Mouse (Mus musculus): Measurements from ENCODE around the gene Methig1. TPM values are rescaled to one million over a fixed set of nuclear protein-coding genes. Genes with fewer than 3 reads are reported as not detected.

Methig1 gene
- polyA plus RNA-seq, 1 experiment from 2014 or later = not detected

DNA sequence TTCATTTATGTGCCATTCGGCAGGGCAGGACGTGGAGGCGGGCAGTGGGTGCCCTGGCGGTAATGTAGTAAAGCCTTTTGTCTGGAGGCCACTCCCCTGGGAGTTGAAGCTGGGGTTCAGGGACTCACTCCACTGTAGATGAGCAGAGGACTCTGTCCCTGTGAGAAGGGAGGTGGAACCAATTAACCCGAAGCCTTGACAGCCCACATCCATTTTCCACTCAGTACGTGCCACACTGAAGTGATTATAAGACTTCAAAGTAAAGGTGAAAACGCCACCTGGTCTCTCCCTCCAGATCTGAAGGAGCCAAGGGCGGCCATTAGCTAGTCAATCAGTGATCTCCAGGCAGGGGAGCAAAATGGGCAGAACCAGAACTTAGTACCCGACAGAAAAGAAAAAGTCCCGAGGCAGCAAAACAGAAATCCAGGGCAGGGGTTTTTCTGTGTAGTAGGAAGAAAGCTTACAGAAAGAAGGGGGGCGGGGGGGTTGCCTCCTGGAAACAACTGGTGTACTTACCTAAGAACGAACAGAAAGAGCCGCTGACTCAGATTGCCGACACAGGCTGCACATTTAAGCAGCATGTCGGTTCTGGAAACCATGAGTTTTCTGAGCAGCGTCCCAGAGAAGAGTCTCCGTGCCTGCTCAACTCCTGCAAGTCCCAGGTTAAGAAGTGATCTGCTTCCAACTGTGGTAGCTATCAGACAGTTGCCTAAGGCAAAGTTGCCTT, 71.6 kb downstream of the Methig1 start, which contains the start of gene Slc11a2:
Slc11a2 (minus strand) TSS at position 677 of the 727 bp plus-strand sequence.
- ATAC-seq = no peak
- Histone ChIP-seq H3K4me1 (replicated peaks; ENCODE audit: control insufficient read depth, insufficient read depth, low read length) (peaks cover 27% of the 10 kb centered on the region), H3K9ac (replicated peaks; ENCODE audit: low read depth, low read length) (no peak within 1 kb of the TSS), H3K9me3 (ENCODE audit: control insufficient read depth, low read length) (no peaks in the 10 kb centered on the region), H3K4me2 (ENCODE audit: low read length) (peak within 1 kb of the TSS; percentile 74), H3K27me3 (replicated peaks; ENCODE audit: control insufficient read depth, insufficient read depth, low read length) (peaks cover 27% of the 10 kb centered on the region), H3K36me3 (ENCODE audit: control insufficient read depth, insufficient read depth) (no peaks in the 10 kb centered on the region), H3K4me3 (replicated peaks; ENCODE audit: low read length) (peak within 1 kb of the TSS; percentile 88), H3K27ac (ENCODE audit: low read length) (no peak within 1 kb of the TSS)
- WGBS = 22% methylated on average over 17 of the region's 17 CpGs

GRCm38 (mm10) chr15:100428296-100428905, 75.5 kb downstream of the Methig1 start:
- Histone ChIP-seq H3K27ac (ENCODE audit: low read length) (no peak overlapping the region), H3K9me3 (ENCODE audit: control insufficient read depth, low read length) (no peaks in the 10 kb centered on the region), H3K4me3 (replicated peaks; ENCODE audit: low read length) (no peak overlapping the region), H3K4me1 (replicated peaks; ENCODE audit: control insufficient read depth, insufficient read depth, low read length) (peaks cover 7% of the 10 kb centered on the region; the same call in 1 of the 2 replicates), H3K4me2 (ENCODE audit: low read length) (no peak overlapping the region), H3K9ac (replicated peaks; ENCODE audit: low read depth, low read length) (no peak overlapping the region), H3K27me3 (replicated peaks; ENCODE audit: control insufficient read depth, insufficient read depth, low read length) (peaks cover 26% of the 10 kb centered on the region), H3K36me3 (ENCODE audit: control insufficient read depth, insufficient read depth) (no peaks in the 10 kb centered on the region)
- WGBS = 86% methylated on average over 13 of the region's 13 CpGs
- no peak for ATAC-seq

DNA sequence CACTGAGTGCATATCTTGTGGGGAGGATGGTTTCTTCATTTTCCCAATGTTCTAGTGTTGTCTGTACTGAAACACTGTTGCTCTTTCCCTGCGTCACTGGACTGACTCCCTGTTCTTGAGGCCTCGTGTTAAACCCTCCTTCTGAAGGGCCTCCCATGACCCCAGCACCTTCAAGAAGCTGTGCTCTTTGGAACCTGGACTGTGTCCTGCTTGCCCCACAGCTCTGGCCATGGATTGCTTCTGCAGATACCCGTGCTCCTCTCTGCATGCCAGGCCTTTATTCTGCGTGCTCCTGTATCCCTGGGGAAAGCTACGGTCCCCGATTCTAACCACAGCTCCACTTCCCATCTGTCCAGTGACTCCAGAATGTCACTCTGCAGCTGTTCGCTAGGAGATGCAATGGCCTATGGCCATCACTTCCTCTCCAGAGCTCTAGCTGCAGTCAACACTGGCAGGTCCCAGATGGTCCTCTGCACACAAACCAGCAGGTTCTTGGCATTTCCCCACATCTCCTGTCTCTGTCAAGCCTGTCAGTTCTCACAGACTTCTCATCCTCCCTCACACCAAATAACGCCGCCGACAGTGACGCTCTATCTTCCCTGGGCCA, 77.1 kb downstream of the Methig1 start:
- WGBS = 67% methylated on average over 11 of the region's 11 CpGs
- H3K27ac ChIP-seq (ENCODE audit: low read length) = no peak overlapping the region
- H3K9me3 ChIP-seq (ENCODE audit: control insufficient read depth, low read length) = no peaks in the 10 kb centered on the region
- no peak overlapping the region for H3K4me2 ChIP-seq (ENCODE audit: low read length)
- H3K4me1 ChIP-seq (replicated peaks; ENCODE audit: control insufficient read depth, insufficient read depth, low read length) = no peaks in the 10 kb centered on the region
- no peaks in the 10 kb centered on the region for H3K36me3 ChIP-seq (ENCODE audit: control insufficient read depth, insufficient read depth)
- ATAC-seq = 0 out of 2 replicates have a peak, but pooled peaks have one; percentile 20
- peaks cover 11% of the 10 kb centered on the region for H3K27me3 ChIP-seq (replicated peaks; ENCODE audit: control insufficient read depth, insufficient read depth, low read length)
- H3K4me3 ChIP-seq (replicated peaks; ENCODE audit: low read length) = no peak overlapping the region
- no peak overlapping the region for H3K9ac ChIP-seq (replicated peaks; ENCODE audit: low read depth, low read length)

- H3K27ac ChIP-seq (ENCODE audit: low read length) = no peak overlapping the region
- H3K4me2 ChIP-seq (ENCODE audit: low read length) = no peak overlapping the region
- 72% methylated on average over 4 of the region's 4 CpGs for WGBS
- H3K27me3 ChIP-seq (replicated peaks; ENCODE audit: control insufficient read depth, insufficient read depth, low read length) = no peaks in the 10 kb centered on the region
- H3K4me1 ChIP-seq (replicated peaks; ENCODE audit: control insufficient read depth, insufficient read depth, low read length) = no peaks in the 10 kb centered on the region
- H3K4me3 ChIP-seq (replicated peaks; ENCODE audit: low read length) = no peak overlapping the region
- H3K9me3 ChIP-seq (ENCODE audit: control insufficient read depth, low read length) = no peaks in the 10 kb centered on the region
- no peaks in the 10 kb centered on the region for H3K36me3 ChIP-seq (ENCODE audit: control insufficient read depth, insufficient read depth)
- H3K9ac ChIP-seq (replicated peaks; ENCODE audit: low read depth, low read length) = no peak overlapping the region
- ATAC-seq = no peak
These were observed 80.3 kb downstream of the Methig1 start for GRCm38 (mm10) chr15:100433234-100433633.

Other genes with a start within 250 kb of the Methig1 start
- 18.9 and 21.4 TPM in 2 replicates for gene Atf1, start 125.3 kb upstream of the Methig1 start, polyA plus RNA-seq (2015; fragmentation: Nextera tagmentation; extraction: Ambion mirVana)
- gene Tmprss12, start 72.3 kb upstream of the Methig1 start, polyA plus RNA-seq (2015; fragmentation: Nextera tagmentation; extraction: Ambion mirVana) = not detected in 2 replicates
- gene Mettl7a1, start 49.0 kb upstream of the Methig1 start, polyA plus RNA-seq (2015; fragmentation: Nextera tagmentation; extraction: Ambion mirVana) = 3.1 and 3.8 TPM in 2 replicates
- gene Mettl7a3, start 18.2 kb upstream of the Methig1 start, polyA plus RNA-seq (2015; fragmentation: Nextera tagmentation; extraction: Ambion mirVana) = not detected in 2 replicates
- gene Mettl7a2, start 51 bp downstream of the Methig1 start, polyA plus RNA-seq (2015; fragmentation: Nextera tagmentation; extraction: Ambion mirVana) = not detected in 2 replicates
- gene Higd1c, start 11.4 kb downstream of the Methig1 start, polyA plus RNA-seq (2015; fragmentation: Nextera tagmentation; extraction: Ambion mirVana) = not detected in 2 replicates
- gene Gm5475, start 69.0 kb downstream of the Methig1 start, polyA plus RNA-seq (2015; fragmentation: Nextera tagmentation; extraction: Ambion mirVana) = 0.09 TPM in 2 replicates
- gene Slc11a2, start 71.9 kb downstream of the Methig1 start, polyA plus RNA-seq (2015; fragmentation: Nextera tagmentation; extraction: Ambion mirVana) = 20.3 and 28.2 TPM in 2 replicates
- 52.4 and 58.7 TPM in 2 replicates for gene Letmd1, start 115.9 kb downstream of the Methig1 start, polyA plus RNA-seq (2015; fragmentation: Nextera tagmentation; extraction: Ambion mirVana)
- 56.3 and 56.9 TPM in 2 replicates for gene Csrnp2, start 142.3 kb downstream of the Methig1 start, polyA plus RNA-seq (2015; fragmentation: Nextera tagmentation; extraction: Ambion mirVana)
- 30.7 and 35.1 TPM in 2 replicates for gene Tfcp2, start 198.9 kb downstream of the Methig1 start, polyA plus RNA-seq (2015; fragmentation: Nextera tagmentation; extraction: Ambion mirVana)
- gene Pou6f1, start 246.8 kb downstream of the Methig1 start, polyA plus RNA-seq (2015; fragmentation: Nextera tagmentation; extraction: Ambion mirVana) = 52.7 and 53.2 TPM in 2 replicates